Mouse (Mus musculus): Measurements from ENCODE around the gene Amdhd2. TPM values are rescaled to one million over a fixed set of nuclear protein-coding genes. Genes with fewer than 3 reads are reported as not detected.

The Amdhd2 gene
- total and polyA plus RNA-seq, 3 experiments, result 9.0 to 17.7 (median 10.2) TPM

DNA sequence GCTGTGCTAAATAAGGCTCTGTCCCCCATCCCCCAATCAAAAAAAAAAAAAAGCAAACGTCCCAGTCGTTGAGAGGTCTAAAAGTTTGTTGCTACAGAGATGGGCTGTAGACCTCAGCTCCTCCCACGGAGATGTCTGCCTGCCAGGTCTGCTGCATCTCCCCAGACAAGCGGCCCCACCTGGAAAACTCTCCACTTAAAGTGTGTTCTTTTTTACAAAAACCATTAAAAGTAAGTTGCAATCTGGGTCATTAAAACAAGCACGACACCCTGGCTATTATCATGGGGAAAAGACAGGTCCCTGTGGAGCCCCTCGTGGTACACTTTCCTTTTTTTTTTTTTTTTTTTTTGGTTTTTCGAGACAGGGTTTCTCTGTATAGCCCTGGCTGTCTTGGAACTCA lies 12.2 kb downstream of the Amdhd2 start:
- intact Hi-C loops (cut with DNase I), result no loop called here
- H3K9ac ChIP-seq (ENCODE audit: low read depth, low read length), result no peak overlapping the region

DNA sequence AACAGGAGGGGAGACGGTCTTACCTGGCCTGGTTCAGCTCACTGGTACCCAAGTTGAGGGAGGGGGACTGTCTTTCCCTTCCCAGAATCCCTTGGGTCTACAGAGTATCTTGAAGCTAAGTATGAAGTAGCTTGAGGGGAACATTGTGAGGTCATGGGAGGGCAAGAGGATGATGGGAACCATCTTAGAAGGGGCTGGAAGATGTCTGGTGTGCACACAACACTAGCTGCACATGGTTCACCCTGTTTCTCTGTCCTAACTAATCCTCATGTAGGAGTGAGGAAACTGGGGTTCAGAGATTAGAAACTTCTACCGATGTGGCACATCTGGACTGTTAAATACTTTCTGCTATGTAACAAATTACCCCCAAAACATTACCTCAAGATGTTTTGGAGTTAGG lies 12.7 kb downstream of the Amdhd2 start, which contains the start of gene Pdpk1:
Gene Pdpk1 (minus strand): TSS at position 101 of the 400 bp plus-strand sequence.
- no peak for TF ChIP-seq POLR2A (IDR thresholded peaks at IDR 0.05; ENCODE audit: insufficient read depth, low read depth, low read length)
- no peak for TF ChIP-seq EP300 (IDR thresholded peaks at IDR 0.05; ENCODE audit: insufficient read depth, low read depth, low read length)
- no peak for TF ChIP-seq CTCF (IDR thresholded peaks at IDR 0.05)
- no peak for DNase-seq
- WGBS, result 79% methylated on average over 2 of the region's 2 CpGs
- no peaks in the 10 kb centered on the region for H3K79me2 ChIP-seq (replicated peaks; ENCODE audit: control insufficient read depth, insufficient read depth, low read length)
- no peaks in the 10 kb centered on the region for H3K27me3 ChIP-seq (ENCODE audit: control insufficient read depth, insufficient read depth, low read length)
- peaks cover 2% of the 10 kb centered on the region for H3K4me1 ChIP-seq (ENCODE audit: control insufficient read depth, insufficient read depth, low read length)
- intact Hi-C loops (cut with DNase I), result no loop called here
- no peaks in the 10 kb centered on the region for H3K36me3 ChIP-seq (ENCODE audit: control insufficient read depth, insufficient read depth, low read length)
- no peak within 1 kb of the TSS for H3K27ac ChIP-seq
- peak within 1 kb of the TSS; percentile 44 for H3K4me3 ChIP-seq
- no peak within 1 kb of the TSS for H3K9ac ChIP-seq (ENCODE audit: low read depth, low read length)

More for the DNA sequence above, 12.2 kb downstream of the Amdhd2 start:
- Histone ChIP-seq H3K79me2 (replicated peaks; ENCODE audit: control insufficient read depth, insufficient read depth, low read length) (no peaks in the 10 kb centered on the region), H3K27me3 (ENCODE audit: control insufficient read depth, insufficient read depth, low read length) (no peaks in the 10 kb centered on the region), H3K4me1 (ENCODE audit: control insufficient read depth, insufficient read depth, low read length) (peaks cover 2% of the 10 kb centered on the region), H3K4me3 (no peak overlapping the region), H3K36me3 (ENCODE audit: control insufficient read depth, insufficient read depth, low read length) (no peaks in the 10 kb centered on the region), H3K27ac (no peak overlapping the region)
- 15% methylated on average over 7 of the region's 7 CpGs for WGBS
- TF ChIP-seq POLR2A (IDR thresholded peaks at IDR 0.05; ENCODE audit: insufficient read depth, low read depth, low read length), result no peak
- no peak for TF ChIP-seq EP300 (IDR thresholded peaks at IDR 0.05; ENCODE audit: insufficient read depth, low read depth, low read length)
- TF ChIP-seq CTCF (IDR thresholded peaks at IDR 0.05), result no peak
- DNase-seq, result no peak

DNA sequence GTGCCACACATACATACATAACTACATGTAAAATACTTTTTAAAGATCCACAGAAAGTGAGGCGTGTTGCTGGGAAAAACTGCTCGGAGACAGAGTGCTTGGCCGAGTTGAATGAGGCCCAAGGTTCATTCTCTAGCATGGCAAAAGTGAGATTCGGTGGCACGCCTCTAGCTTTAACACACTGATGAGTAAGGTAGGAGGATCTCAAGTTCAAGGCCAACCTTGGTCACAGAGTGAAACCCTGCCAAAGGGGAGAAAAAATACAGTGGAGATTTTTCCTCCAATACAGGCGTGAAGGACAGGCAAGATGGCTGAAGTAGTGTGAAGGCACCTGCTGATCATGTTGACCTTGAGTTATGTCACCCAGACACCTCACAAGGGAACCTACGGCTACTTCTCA lies 14.1 kb downstream of the Amdhd2 start:
- no peaks in the 10 kb centered on the region for H3K27me3 ChIP-seq (ENCODE audit: control insufficient read depth, insufficient read depth, low read length)
- TF ChIP-seq CTCF (IDR thresholded peaks at IDR 0.05) (no peak), EP300 (IDR thresholded peaks at IDR 0.05; ENCODE audit: insufficient read depth, low read depth, low read length) (no peak), POLR2A (IDR thresholded peaks at IDR 0.05; ENCODE audit: insufficient read depth, low read depth, low read length) (no peak)
- no peak overlapping the region for H3K9ac ChIP-seq (ENCODE audit: low read depth, low read length)
- no peak for DNase-seq
- no peaks in the 10 kb centered on the region for H3K36me3 ChIP-seq (ENCODE audit: control insufficient read depth, insufficient read depth, low read length)
- no peaks in the 10 kb centered on the region for H3K79me2 ChIP-seq (replicated peaks; ENCODE audit: control insufficient read depth, insufficient read depth, low read length)
- peaks cover 2% of the 10 kb centered on the region for H3K4me1 ChIP-seq (ENCODE audit: control insufficient read depth, insufficient read depth, low read length)
- 92% methylated on average over 7 of the region's 7 CpGs for WGBS
- H3K27ac ChIP-seq, result no peak overlapping the region
- intact Hi-C loops (cut with DNase I), result no loop called here
- no peak overlapping the region for H3K4me3 ChIP-seq

DNA sequence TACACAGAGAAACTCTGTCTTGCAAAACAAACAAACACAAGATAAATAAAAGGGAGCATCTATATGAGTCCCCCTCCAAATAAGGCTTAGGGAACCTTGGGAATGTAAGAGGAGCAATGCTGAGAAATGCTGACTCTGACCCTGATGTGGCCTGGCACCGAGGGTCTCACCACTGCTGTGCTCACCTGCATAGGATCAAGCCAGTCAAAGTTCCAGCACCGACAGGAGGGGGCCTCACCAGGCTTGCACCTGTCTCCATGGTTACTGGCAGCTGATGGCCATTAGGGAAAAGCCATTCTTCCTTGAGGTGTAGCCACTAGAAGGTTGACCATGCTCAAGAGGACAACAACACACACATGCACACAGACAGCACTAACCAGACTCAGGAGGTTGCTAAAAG lies 20.7 kb downstream of the Amdhd2 start:
- 41% methylated on average over 2 of the region's 2 CpGs for WGBS
- DNase-seq, result no peak
- Histone ChIP-seq H3K27me3 (ENCODE audit: control insufficient read depth, insufficient read depth, low read length) (no peaks in the 10 kb centered on the region), H3K4me3 (no peak overlapping the region), H3K4me1 (ENCODE audit: control insufficient read depth, insufficient read depth, low read length) (peaks cover 6% of the 10 kb centered on the region), H3K79me2 (replicated peaks; ENCODE audit: control insufficient read depth, insufficient read depth, low read length) (peaks cover 7% of the 10 kb centered on the region; the same call in 1 of the 2 replicates), H3K9ac (ENCODE audit: low read depth, low read length) (no peak overlapping the region), H3K36me3 (ENCODE audit: control insufficient read depth, insufficient read depth, low read length) (peaks cover 7% of the 10 kb centered on the region), H3K27ac (no peak overlapping the region)
- TF ChIP-seq EP300 (IDR thresholded peaks at IDR 0.05; ENCODE audit: insufficient read depth, low read depth, low read length) (no peak), CTCF (IDR thresholded peaks at IDR 0.05) (no peak), POLR2A (IDR thresholded peaks at IDR 0.05; ENCODE audit: insufficient read depth, low read depth, low read length) (no peak)
- intact Hi-C loops (cut with DNase I), result no loop called here

DNA sequence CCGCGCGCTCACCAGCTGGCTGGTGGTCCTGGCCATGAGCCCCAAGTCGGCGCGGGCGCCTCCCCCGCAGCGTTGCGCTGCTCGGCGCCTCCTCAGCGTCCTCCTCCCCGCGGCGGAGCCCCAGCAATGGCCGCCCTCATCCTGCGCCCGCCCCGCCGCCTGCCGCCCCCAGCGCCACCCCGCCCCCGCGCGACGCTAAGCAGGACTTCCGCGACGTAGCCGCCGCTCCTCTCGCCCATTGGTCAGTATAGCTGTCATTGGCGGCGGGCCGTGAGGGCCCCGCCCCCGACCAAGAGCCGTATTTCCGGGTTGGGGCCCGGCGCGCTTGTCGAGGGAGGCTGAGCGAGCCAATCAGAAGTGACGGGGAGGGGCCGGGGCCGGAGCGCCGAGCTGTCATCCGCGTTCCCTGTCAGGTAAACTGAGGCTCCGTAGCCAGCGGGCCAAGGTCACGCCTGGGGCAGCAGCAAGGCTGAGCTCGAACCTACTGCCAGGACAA lies 22.1 kb downstream of the Amdhd2 start:
- Histone ChIP-seq H3K4me3 (peak overlapping the region; percentile 100), H3K36me3 (ENCODE audit: control insufficient read depth, insufficient read depth, low read length) (peaks cover 7% of the 10 kb centered on the region), H3K27me3 (ENCODE audit: control insufficient read depth, insufficient read depth, low read length) (no peaks in the 10 kb centered on the region), H3K27ac (peak overlapping the region; percentile 96), H3K79me2 (replicated peaks; ENCODE audit: control insufficient read depth, insufficient read depth, low read length) (peaks cover 10% of the 10 kb centered on the region), H3K4me1 (ENCODE audit: control insufficient read depth, insufficient read depth, low read length) (peaks cover 10% of the 10 kb centered on the region), H3K9ac (ENCODE audit: low read depth, low read length) (peak overlapping the region; percentile 92)
- TF ChIP-seq POLR2A (IDR thresholded peaks at IDR 0.05; ENCODE audit: insufficient read depth, low read depth, low read length) (peak; percentile 46; the same call in 1 of the 2 replicates), CTCF (IDR thresholded peaks at IDR 0.05) (no peak)
- intact Hi-C loops (cut with DNase I), result no loop called here
- peak; percentile 97 to 99 for DNase-seq
- WGBS, result under 1% methylated on average over 54 of the region's 57 CpGs

DNA sequence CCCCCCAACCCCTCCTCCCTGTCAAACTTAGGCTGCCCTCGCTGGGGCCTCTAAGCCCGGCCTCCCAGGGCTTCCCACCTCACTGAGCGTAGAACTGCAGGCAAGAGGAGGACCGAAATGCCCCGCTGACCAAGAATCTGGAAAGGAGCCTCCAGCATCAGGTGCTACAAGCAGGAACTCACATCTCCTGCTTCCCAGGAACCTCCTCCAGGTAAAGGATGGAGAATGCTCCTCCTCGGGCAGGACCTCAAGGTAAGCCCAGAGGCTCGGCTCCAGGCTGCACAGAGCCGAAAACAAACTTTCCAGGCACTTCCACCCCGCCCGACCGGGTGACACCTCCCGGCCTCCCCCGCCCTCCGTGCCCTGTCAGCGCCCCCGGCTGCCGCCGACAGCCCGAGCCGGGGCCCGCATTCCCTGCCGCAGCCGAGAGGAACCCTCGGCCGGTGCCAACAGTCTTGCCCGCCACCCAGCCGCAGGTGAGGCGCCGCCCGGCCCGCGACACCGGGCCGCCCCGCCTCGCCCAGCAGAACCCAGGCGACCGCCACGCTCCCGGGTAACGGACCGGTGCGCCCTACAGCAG lies 22.6 kb downstream of the Amdhd2 start:
- intact Hi-C loops (cut with DNase I), result no loop called here
- Histone ChIP-seq H3K4me3 (peak overlapping the region; percentile 100), H3K9ac (ENCODE audit: low read depth, low read length) (peak overlapping the region; percentile 92), H3K27ac (peak overlapping the region; percentile 96), H3K27me3 (ENCODE audit: control insufficient read depth, insufficient read depth, low read length) (no peaks in the 10 kb centered on the region), H3K79me2 (replicated peaks; ENCODE audit: control insufficient read depth, insufficient read depth, low read length) (peaks cover 12% of the 10 kb centered on the region), H3K36me3 (ENCODE audit: control insufficient read depth, insufficient read depth, low read length) (peaks cover 7% of the 10 kb centered on the region), H3K4me1 (ENCODE audit: control insufficient read depth, insufficient read depth, low read length) (peaks cover 10% of the 10 kb centered on the region)
- 1% methylated on average over 43 of the region's 43 CpGs for WGBS
- TF ChIP-seq EP300 (IDR thresholded peaks at IDR 0.05; ENCODE audit: insufficient read depth, low read depth, low read length), result no peak
- TF ChIP-seq CTCF (IDR thresholded peaks at IDR 0.05), result no peak
- TF ChIP-seq POLR2A (IDR thresholded peaks at IDR 0.05; ENCODE audit: insufficient read depth, low read depth, low read length), result no peak
- DNase-seq, result no peak

Measured in heart, adult 2 months (tissue).